Mouse (Mus musculus): ENCODE measurements around the gene Frem1. TPM values are rescaled to one million over a fixed set of nuclear protein-coding genes. Genes with fewer than 3 reads are reported as not detected.

Gene Frem1
- polyA plus RNA-seq, 1 experiment: 0.19 TPM

- Histone ChIP-seq H3K27me3 (ENCODE audit: control insufficient read depth, insufficient read depth, low read length) (no peaks in the 10 kb centered on the region), H3K4me1 (replicated peaks; ENCODE audit: control insufficient read depth, insufficient read depth, low read length) (no peaks in the 10 kb centered on the region), H3K27ac (ENCODE audit: control insufficient read depth, insufficient read depth, low read length) (no peak overlapping the region), H3K36me3 (ENCODE audit: control insufficient read depth, insufficient read depth, low read length) (no peaks in the 10 kb centered on the region), H3K4me3 (ENCODE audit: control insufficient read depth, insufficient read depth, low read length) (no peak overlapping the region)
- no peak for TF ChIP-seq CTCF (IDR thresholded peaks at IDR 0.05; ENCODE audit: borderline replicate concordance, control insufficient read depth, extremely low read depth, insufficient read depth, low read length, poor library complexity)
- no peak for TF ChIP-seq POLR2A (IDR thresholded peaks at IDR 0.05; ENCODE audit: control insufficient read depth, extremely low read depth, insufficient read depth, low read length, poor library complexity)
- 91% methylated on average over 4 of the region's 4 CpGs for whole genome bisulfite sequencing
- no peak for DNase-seq
These were observed 179.6 kb downstream of the Frem1 start for GRCm38 (mm10) chr4:82872548-82872947.

GRCm38 (mm10) chr4:82872121-82872520 is 180.0 kb downstream of the Frem1 start:
- Histone ChIP-seq H3K4me1 (replicated peaks; ENCODE audit: control insufficient read depth, insufficient read depth, low read length) (no peaks in the 10 kb centered on the region), H3K27me3 (ENCODE audit: control insufficient read depth, insufficient read depth, low read length) (no peaks in the 10 kb centered on the region), H3K27ac (ENCODE audit: control insufficient read depth, insufficient read depth, low read length) (no peak overlapping the region), H3K4me3 (ENCODE audit: control insufficient read depth, insufficient read depth, low read length) (no peak overlapping the region), H3K36me3 (ENCODE audit: control insufficient read depth, insufficient read depth, low read length) (no peaks in the 10 kb centered on the region)
- DNase-seq: no peak
- WGBS: 94% methylated on average over 6 of the region's 6 CpGs
- no peak for TF ChIP-seq POLR2A (IDR thresholded peaks at IDR 0.05; ENCODE audit: control insufficient read depth, extremely low read depth, insufficient read depth, low read length, poor library complexity)
- no peak for TF ChIP-seq CTCF (IDR thresholded peaks at IDR 0.05; ENCODE audit: borderline replicate concordance, control insufficient read depth, extremely low read depth, insufficient read depth, low read length, poor library complexity)

GRCm38 (mm10) chr4:82870931-82871330 is 181.2 kb downstream of the Frem1 start:
- no peaks in the 10 kb centered on the region for H3K4me1 ChIP-seq (replicated peaks; ENCODE audit: control insufficient read depth, insufficient read depth, low read length)
- H3K36me3 ChIP-seq (ENCODE audit: control insufficient read depth, insufficient read depth, low read length): no peaks in the 10 kb centered on the region
- DNase-seq: no peak
- no peaks in the 10 kb centered on the region for H3K27me3 ChIP-seq (ENCODE audit: control insufficient read depth, insufficient read depth, low read length)
- no peak overlapping the region for H3K27ac ChIP-seq (ENCODE audit: control insufficient read depth, insufficient read depth, low read length)
- H3K4me3 ChIP-seq (ENCODE audit: control insufficient read depth, insufficient read depth, low read length): no peak overlapping the region
- TF ChIP-seq POLR2A (IDR thresholded peaks at IDR 0.05; ENCODE audit: control insufficient read depth, extremely low read depth, insufficient read depth, low read length, poor library complexity) (no peak), CTCF (IDR thresholded peaks at IDR 0.05; ENCODE audit: borderline replicate concordance, control insufficient read depth, extremely low read depth, insufficient read depth, low read length, poor library complexity) (no peak)
- WGBS: 8% methylated on average over 6 of the region's 6 CpGs

GRCm38 (mm10) chr4:82867731-82868445 is 184.3 kb downstream of the Frem1 start:
- Histone ChIP-seq H3K27ac (ENCODE audit: control insufficient read depth, insufficient read depth, low read length) (no peak overlapping the region), H3K27me3 (ENCODE audit: control insufficient read depth, insufficient read depth, low read length) (no peaks in the 10 kb centered on the region), H3K4me3 (ENCODE audit: control insufficient read depth, insufficient read depth, low read length) (no peak overlapping the region), H3K4me1 (replicated peaks; ENCODE audit: control insufficient read depth, insufficient read depth, low read length) (no peaks in the 10 kb centered on the region), H3K36me3 (ENCODE audit: control insufficient read depth, insufficient read depth, low read length) (no peaks in the 10 kb centered on the region)
- DNase-seq: no peak
- no peak for TF ChIP-seq POLR2A (IDR thresholded peaks at IDR 0.05; ENCODE audit: control insufficient read depth, extremely low read depth, insufficient read depth, low read length, poor library complexity)
- no peak for TF ChIP-seq CTCF (IDR thresholded peaks at IDR 0.05; ENCODE audit: borderline replicate concordance, control insufficient read depth, extremely low read depth, insufficient read depth, low read length, poor library complexity)
- WGBS: 79% methylated on average over 5 of the region's 5 CpGs

GRCm38 (mm10) chr4:82867111-82867510 is 185.0 kb downstream of the Frem1 start:
- no peak for DNase-seq
- H3K4me1 ChIP-seq (replicated peaks; ENCODE audit: control insufficient read depth, insufficient read depth, low read length): no peaks in the 10 kb centered on the region
- WGBS: 72% methylated on average over 4 of the region's 4 CpGs
- no peak overlapping the region for H3K27ac ChIP-seq (ENCODE audit: control insufficient read depth, insufficient read depth, low read length)
- no peaks in the 10 kb centered on the region for H3K36me3 ChIP-seq (ENCODE audit: control insufficient read depth, insufficient read depth, low read length)
- TF ChIP-seq CTCF (IDR thresholded peaks at IDR 0.05; ENCODE audit: borderline replicate concordance, control insufficient read depth, extremely low read depth, insufficient read depth, low read length, poor library complexity): no peak
- no peak for TF ChIP-seq POLR2A (IDR thresholded peaks at IDR 0.05; ENCODE audit: control insufficient read depth, extremely low read depth, insufficient read depth, low read length, poor library complexity)
- H3K4me3 ChIP-seq (ENCODE audit: control insufficient read depth, insufficient read depth, low read length): no peak overlapping the region
- no peaks in the 10 kb centered on the region for H3K27me3 ChIP-seq (ENCODE audit: control insufficient read depth, insufficient read depth, low read length)

- no peaks in the 10 kb centered on the region for H3K27me3 ChIP-seq (ENCODE audit: control insufficient read depth, insufficient read depth, low read length)
- 94% methylated on average over 8 of the region's 8 CpGs for WGBS
- DNase-seq: no peak
- TF ChIP-seq POLR2A (IDR thresholded peaks at IDR 0.05; ENCODE audit: control insufficient read depth, extremely low read depth, insufficient read depth, low read length, poor library complexity): no peak
- TF ChIP-seq CTCF (IDR thresholded peaks at IDR 0.05; ENCODE audit: borderline replicate concordance, control insufficient read depth, extremely low read depth, insufficient read depth, low read length, poor library complexity): no peak
- H3K4me3 ChIP-seq (ENCODE audit: control insufficient read depth, insufficient read depth, low read length): no peak overlapping the region
- no peaks in the 10 kb centered on the region for H3K36me3 ChIP-seq (ENCODE audit: control insufficient read depth, insufficient read depth, low read length)
- no peak overlapping the region for H3K27ac ChIP-seq (ENCODE audit: control insufficient read depth, insufficient read depth, low read length)
- no peaks in the 10 kb centered on the region for H3K4me1 ChIP-seq (replicated peaks; ENCODE audit: control insufficient read depth, insufficient read depth, low read length)
These were observed 187.0 kb downstream of the Frem1 start for GRCm38 (mm10) chr4:82864974-82865699.
